Mouse (Mus musculus): Measurements from ENCODE around the gene Serpina12.

Serpina12 gene

DNA sequence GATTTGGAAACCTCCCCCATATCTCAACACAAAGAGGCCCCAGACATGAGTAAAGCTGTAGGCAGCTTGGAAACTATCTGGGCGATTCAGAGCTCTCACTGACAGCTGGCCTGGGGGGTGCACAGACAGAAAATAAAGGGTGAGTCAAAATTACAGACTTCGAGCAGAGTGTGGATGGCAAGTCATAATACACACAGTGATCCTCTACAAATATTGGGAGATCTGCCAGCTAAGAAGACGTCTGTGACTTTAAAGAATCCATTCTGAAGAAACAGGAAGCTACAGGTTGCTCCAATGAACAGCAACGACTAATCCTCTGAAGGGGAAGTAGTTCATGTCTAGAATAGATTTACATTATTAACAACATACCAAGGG is 41.0 kb downstream of the Serpina12 start:
- no peak for DNase-seq (ENCODE audit: low spot score in 2 of 2)

DNA sequence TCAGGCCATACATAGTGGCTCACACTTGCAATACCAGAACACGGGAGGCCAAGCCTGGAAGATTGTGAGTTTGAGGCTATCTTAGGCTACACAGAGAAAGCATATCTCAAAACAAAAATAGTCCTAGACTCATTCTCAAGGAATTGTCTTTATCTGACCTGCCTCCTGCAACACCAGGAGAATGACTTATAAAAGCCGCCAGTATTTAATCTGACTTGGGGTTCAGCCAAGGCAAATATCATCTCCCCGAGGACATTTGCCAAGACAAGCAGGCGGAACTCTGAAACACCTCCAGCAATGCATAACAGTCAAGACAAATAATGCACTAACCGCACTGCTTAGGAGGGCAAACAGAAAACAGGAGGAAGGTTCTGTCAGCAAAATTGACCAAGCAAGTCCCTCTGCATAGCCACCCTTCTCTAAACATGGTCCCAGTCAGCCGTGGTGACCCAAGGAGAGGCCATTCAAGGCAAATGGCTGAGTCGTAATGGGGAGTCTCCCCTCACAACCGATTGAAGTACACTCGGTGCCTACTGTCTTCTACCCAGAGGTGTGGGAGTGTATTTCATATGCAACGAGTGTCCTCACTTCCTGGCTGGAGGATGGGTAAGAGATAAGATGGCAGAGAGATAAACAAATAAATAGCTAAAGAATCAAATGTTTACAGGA is 41.5 kb downstream of the Serpina12 start:
- no peak for DNase-seq (ENCODE audit: low spot score in 2 of 2)

DNA sequence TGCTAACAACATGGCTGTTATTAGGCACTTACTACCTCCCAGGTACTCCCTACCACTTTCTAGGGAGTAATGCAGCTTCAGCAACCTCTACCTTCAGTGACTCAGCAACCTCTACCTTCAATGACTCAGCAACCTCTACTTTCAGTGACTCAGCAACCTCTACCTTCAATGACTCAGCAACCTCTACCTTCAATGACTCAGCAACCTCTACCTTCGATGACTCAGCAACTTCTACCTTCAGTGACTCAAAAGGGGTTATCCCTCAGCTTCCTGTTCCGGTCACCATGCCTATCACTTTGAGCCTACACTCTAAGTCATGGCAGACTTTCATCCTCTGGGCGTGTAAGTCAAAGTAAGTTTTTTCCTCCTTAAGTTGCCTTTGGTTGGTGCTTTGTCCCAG is 43.6 kb downstream of the Serpina12 start:
- no peak for DNase-seq (ENCODE audit: low spot score in 2 of 2)

DNA sequence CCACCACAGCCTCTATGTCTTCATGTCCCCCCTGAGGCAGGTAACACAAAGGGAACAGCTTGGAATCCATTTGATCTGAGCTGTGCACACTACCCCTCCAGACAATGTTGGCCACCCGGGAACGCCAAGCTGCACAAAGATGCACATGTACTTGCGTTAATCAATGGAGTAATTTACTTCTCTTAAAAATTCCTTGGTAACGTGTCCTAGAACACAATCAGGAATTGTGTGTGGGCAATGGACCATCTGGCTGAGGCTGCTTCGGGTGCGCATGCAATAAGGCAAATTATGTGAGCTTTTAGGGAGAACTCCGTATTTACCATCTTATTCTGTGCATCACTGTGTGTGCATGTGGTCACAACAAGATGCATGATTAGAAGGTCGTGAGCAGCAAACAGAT is 44.6 kb downstream of the Serpina12 start:
- DNase-seq (ENCODE audit: low spot score in 2 of 2), result peak in 1 of 2 experiments; percentile 37

DNA sequence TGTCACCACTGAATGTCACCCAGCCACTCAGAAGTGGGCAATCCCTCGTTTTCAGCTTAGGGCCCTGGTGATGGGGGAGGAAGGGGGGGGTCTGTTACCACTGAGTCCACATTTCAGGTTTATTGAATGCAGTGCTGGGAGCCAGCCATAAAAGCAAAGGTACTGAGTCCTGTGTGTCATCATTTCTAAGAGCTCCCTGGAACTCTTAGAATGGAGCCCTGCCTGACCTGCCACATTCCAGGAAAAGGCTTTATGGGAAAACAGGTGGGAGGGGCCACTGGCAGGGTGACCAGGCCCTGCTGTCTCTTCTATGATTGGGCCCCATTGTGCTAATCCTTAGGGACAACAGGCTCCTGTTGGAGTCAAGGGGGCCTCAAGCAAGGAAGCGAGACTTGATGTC is 47.7 kb downstream of the Serpina12 start:
- no peak for DNase-seq (ENCODE audit: low spot score in 2 of 2)

DNA sequence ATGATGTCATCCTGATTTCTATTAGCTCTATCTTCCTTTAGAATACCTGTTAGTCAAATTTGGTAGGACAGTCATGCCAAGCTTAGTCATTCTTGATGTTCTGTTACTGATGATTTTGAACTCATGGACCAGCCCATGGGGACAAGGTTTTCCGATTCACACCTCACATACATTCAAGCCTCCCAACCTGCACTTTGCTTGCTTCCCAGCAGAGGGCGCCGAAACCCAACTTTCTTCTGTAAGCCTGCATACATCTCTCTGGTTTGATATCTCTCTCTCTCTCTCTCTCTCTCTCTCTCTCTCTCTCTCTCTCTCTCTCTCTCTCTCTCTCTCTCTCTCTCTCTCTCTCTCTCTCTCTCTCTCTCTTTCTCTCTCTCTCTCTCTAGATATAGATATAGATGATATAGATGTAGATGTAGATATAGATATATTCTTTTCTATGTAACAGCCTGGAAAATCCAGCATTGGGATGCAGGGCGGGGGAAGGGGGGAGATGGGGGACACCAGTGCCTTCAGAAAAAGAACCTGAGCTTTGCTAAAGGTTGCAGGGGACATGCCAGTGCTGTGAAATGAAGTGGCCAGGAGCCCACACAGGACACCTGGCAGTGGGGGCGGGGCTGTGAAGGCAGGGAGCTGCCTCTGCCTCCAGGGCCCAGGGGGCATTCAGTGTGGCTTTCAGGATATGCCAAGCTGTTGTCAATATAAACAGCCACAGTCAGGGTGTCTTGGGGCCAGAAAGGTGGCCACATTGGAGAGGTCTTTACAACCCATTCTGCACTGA is 48.8 kb downstream of the Serpina12 start:
- DNase-seq (ENCODE audit: low spot score in 2 of 2), result peak; percentile 79 to 90

DNA sequence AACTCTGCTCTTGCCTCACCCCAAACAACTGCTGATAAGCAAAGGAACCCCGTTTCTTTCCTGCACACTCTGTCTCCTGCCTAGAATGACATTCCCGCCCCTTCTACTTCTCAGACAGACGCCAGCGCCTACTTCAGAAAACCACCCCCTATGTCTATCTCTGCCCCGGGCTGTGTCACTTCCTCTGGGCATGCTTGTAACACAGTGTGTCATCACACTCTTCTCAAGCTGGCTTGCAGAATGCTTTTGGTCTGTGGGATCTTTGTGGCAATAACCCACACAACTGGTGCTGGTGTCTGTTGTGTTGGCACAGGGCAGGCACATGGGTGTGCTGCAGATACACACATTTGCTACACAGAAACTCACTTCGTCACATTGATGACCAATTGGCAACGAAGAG is 51.3 kb downstream of the Serpina12 start:
- DNase-seq (ENCODE audit: low spot score in 2 of 2), result peak; percentile 37 to 44

DNA sequence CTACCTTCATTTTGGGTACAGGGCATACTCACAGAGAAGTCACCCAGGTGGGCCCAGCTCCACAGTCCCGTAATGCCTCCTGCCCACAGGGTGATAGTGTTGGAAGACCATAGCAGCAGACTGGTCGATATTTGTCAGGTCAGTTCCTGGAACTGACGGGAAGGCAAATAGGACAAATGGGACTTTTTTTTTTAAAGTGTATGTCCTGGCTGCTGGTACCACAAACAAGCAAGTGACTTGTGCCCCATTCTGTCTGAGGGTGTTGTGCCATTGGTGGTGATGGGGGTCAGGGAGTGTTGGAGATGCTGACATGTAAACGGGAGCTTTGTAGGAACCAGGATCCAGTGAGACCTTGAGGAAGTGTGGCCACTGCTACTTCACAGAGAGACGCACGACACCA is 54.4 kb downstream of the Serpina12 start, which contains the start of gene Serpina11:
TSS of gene Serpina11 (minus strand) at position 101 of the 400 bp plus-strand sequence.
- no peak for DNase-seq (ENCODE audit: low spot score in 2 of 2)

DNA sequence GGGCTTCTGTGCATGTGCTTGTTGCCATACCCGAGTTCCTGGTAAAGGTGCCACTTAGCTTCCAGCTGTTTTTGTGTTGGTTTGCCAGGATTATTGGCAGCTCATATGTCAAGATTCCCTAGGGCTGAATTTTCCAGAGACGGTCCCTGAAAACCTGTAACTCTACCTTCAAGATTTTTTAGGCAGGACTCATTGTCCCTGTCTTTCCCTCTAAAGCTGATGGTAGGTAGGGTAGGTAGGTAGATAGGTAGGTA is 54.8 kb downstream of the Serpina12 start:
- no peak for DNase-seq (ENCODE audit: low spot score in 2 of 2)

DNA sequence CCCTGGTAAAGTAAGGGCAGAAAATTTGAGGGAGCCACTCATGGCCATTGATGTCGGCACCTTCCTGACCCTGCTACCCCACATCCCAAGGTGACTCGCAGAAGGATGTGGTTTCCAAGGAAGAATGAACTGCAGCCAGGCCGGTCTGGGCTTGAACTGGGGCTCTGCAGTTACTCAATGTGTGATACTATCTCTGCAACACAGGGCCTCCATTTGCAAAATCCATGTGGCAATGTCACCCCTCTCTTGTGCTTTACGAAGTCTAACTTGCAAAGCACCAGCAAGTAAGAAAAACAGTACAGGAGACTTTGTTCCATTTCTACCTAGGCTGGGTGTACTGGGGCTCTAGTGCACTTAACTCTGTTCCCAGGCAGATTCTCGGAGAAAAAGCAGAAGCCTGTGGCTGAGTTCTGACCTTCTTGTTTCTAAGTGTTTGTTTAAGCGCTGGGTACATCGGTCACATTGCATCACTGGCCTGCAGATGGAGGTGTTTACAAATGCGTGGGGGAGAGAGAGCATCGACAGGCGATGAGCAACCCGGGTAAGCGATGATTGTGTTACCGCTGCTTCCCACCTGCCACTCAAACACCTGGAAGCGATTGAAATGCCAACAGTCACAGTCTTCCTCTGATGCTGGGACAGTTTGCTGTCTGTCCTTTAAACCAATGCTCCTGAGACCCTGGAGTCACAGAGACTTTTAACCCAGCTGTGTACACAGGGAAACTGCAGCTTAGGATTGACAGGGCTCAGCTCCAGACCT is 55.3 kb downstream of the Serpina12 start:
- DNase-seq (ENCODE audit: low spot score in 2 of 2), result no peak

DNA sequence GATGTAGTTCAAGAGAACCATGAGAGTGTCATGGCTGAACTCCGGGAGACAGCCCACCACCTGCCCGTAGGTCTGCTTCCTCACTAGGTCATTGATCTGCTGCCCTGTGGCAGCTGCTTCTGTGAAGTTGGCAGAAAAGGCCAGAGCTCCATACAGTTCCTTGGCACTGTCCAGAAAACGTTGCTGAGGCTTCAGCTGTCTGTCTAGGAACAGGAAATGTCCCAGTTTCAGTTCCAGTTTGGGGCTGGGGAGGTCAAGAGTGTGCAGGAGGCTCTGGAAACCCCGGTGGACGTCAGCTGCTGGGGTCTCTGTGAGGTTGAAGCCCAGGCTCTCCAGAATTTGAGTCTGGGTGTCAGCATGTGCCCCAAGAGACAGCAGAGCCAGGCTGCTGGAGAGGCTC is 58.4 kb downstream of the Serpina12 start:
- no peak for DNase-seq (ENCODE audit: low spot score in 2 of 2)

DNA sequence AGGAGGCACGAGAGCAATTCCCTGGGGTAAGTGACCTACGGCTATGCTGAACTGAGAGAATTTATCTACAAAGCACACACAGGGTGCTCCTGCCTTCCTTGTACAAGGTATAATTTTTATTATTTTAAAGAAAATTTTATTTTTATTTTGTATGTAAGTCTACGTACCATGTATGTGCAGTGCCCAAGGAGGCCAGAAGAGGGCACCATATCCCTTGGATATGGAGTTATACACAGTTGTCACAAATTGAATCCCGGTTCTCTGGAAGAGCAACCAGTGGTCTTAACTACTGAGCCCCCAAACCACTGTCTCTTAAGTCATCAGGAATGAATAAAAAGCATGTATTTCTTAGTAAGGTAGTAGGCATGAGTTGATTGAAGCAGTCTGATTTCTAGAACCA is 59.3 kb downstream of the Serpina12 start:
- DNase-seq (ENCODE audit: low spot score in 2 of 2), result peak in 1 of 2 experiments; percentile 65

DNA sequence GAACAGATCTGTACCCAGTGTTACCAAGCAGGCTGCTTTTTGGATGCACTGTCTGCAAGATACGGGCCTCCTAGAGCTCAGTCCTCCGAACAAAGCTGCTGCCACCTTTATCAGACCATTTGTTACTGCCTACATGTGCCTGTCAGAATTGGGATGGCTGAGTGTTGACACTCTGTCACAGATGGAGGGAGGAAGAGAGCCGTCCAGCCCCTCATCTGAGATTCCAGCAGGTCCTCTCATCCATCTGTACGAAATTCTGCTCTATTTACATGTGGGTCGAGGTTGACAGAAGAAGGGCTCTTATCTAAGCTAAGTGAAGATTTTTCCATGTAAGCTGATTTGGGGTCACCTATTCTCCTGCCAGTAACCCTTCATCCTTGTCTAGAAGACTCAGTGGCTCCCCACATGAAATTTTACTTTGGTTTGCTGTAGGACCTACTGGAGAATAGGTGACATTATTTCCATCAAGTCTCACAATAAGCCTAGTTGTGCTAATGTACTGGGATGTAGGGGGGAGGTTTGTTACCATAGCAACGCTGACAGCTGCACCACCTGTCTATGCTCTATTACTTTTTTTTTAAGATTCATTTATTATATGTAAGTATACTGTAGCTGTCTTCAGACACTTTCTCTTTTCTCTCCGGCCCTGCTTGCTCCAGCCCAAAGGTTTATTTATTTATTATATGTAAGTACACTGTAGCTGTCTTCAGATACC is 62.4 kb downstream of the Serpina12 start:
- DNase-seq (ENCODE audit: low spot score in 2 of 2), result no peak

Data from frontal cortex, postnatal 36 days (tissue).